Mouse (Mus musculus) MEL (cell line): ENCODE data around the gene Fbxo5. TPM values are rescaled to one million over a fixed set of nuclear protein-coding genes. Genes with fewer than 3 reads are reported as not detected.

ENCODE experiments used
- DNase-seq: peaks from one replicate; pipeline ENCODE4 v3.0.0; 2011; ENCODE audit warnings: low read depth, low spot score
- H3K27ac ChIP-seq: 2 replicates; pipeline ENCODE4 v1.5.1; 2012; ENCODE audit warnings: low read depth, mild to moderate bottlenecking, control low read depth, low read length, moderate library complexity; ENCODE audit not compliant: control insufficient read depth
- H3K27me3 ChIP-seq, 2 experiments: fragments of 150-350 bp in 1 of 2; sonication (generic) in 1 of 2; 2 replicates each; pipeline ENCODE4 v1.6.1; 2012; ENCODE audit warnings: low read length in 2 of 2, mild to moderate bottlenecking in 2 of 2, improper control_type of control experiment in 1 of 2, moderate library complexity in 1 of 2; ENCODE audit not compliant: insufficient read depth in 2 of 2, control insufficient read depth in 1 of 2
- H3K36me3 ChIP-seq, 2 experiments: 2 replicates each; pipeline ENCODE4 v1.6.1; 2012 to 2014; ENCODE audit warnings: low read length in 2 of 2, improper control_type of control experiment in 1 of 2, inconsistent platforms in 1 of 2, mild to moderate bottlenecking in 1 of 2; ENCODE audit not compliant: insufficient read depth in 2 of 2, control insufficient read depth in 1 of 2
- H3K4me1 ChIP-seq, 2 experiments: fragments of 150-350 bp in 1 of 2; sonication (generic) in 1 of 2; 2 replicates each; pipeline ENCODE4 v1.6.1; 2012; ENCODE audit warnings: low read length in 2 of 2, improper control_type of control experiment in 1 of 2, mild to moderate bottlenecking in 1 of 2; ENCODE audit not compliant: insufficient read depth in 2 of 2, control insufficient read depth in 1 of 2
- H3K4me3 ChIP-seq, 2 experiments: fragments of 150-350 bp in 1 of 2; sonication (generic) in 1 of 2; 2 replicates each; pipeline ENCODE4 v1.5.1; 2012; ENCODE audit warnings: low read depth in 2 of 2, low read length in 2 of 2, mild to moderate bottlenecking in 2 of 2, moderate library complexity in 2 of 2, control low read depth in 1 of 2, improper control_type of control experiment in 1 of 2; ENCODE audit not compliant: control insufficient read depth in 1 of 2, insufficient read depth in 1 of 2
- H3K79me2 ChIP-seq: 2 replicates; pipeline ENCODE4 v1.6.1; 2012; ENCODE audit warnings: mild to moderate bottlenecking, low read length, moderate library complexity; ENCODE audit not compliant: control insufficient read depth, poor library complexity, insufficient read depth
- H3K9ac ChIP-seq: 2 replicates; pipeline ENCODE4 v1.6.1; 2012; ENCODE audit warnings: low read depth, mild to moderate bottlenecking, control low read depth, low read length, moderate library complexity; ENCODE audit not compliant: control insufficient read depth, poor library complexity, severe bottlenecking
- H3K9me3 ChIP-seq: fragments of 150-350 bp; sonication (generic); replicated peaks from 2 replicates; pipeline ENCODE4 v1.6.1; 2012; ENCODE audit warnings: mild to moderate bottlenecking, low read length, improper control_type of control experiment, moderate library complexity; ENCODE audit not compliant: insufficient read depth
- BHLHE40 ChIP-seq: IDR thresholded peaks from 2 replicates; pipeline ENCODE4 v1.6.1; 2012; ENCODE audit warnings: low read depth, mild to moderate bottlenecking, inconsistent platforms, low read length, improper control_type of control experiment, borderline replicate concordance
- CHD1 ChIP-seq: IDR thresholded peaks from 2 replicates; pipeline ENCODE4 v1.6.1; 2012; ENCODE audit warnings: low read depth, mild to moderate bottlenecking, inconsistent platforms, low read length, improper control_type of control experiment
- CTCF ChIP-seq, 3 experiments: IDR thresholded peaks in 2 of 3; conservative IDR thresholded peaks in 1 of 3; 2 replicates each; pipeline ENCODE4 v1.5.1; 2011 to 2012; ENCODE audit warnings: low read length in 3 of 3, low read depth in 2 of 3, mild to moderate bottlenecking in 2 of 3, improper control_type of control experiment in 1 of 3, inconsistent platforms in 1 of 3, mixed read lengths in 1 of 3, moderate library complexity in 1 of 3; ENCODE audit not compliant: control insufficient read depth in 1 of 3, insufficient read depth in 1 of 3, poor library complexity in 1 of 3, severe bottlenecking in 1 of 3
- E2F4 ChIP-seq: IDR thresholded peaks from 2 replicates; pipeline ENCODE4 v1.6.1; 2011; ENCODE audit warnings: low read depth, low read length, improper control_type of control experiment, borderline replicate concordance
- EP300 ChIP-seq, 2 experiments: IDR thresholded peaks; 2 replicates each; pipeline ENCODE4 v1.6.1; 2011; ENCODE audit warnings: improper control_type of control experiment in 2 of 2, low read length in 2 of 2, low read depth in 1 of 2, mild to moderate bottlenecking in 1 of 2
- ETS1 ChIP-seq: IDR thresholded peaks from 2 replicates; pipeline ENCODE4 v1.6.1; 2012; ENCODE audit warnings: low read depth, mild to moderate bottlenecking, inconsistent platforms, low read length, improper control_type of control experiment, moderate library complexity
- GABPA ChIP-seq: IDR thresholded peaks from 2 replicates; pipeline ENCODE4 v1.6.1; 2012; ENCODE audit warnings: low read depth, mild to moderate bottlenecking, inconsistent platforms, low read length, improper control_type of control experiment, moderate library complexity
- GATA1 ChIP-seq: IDR thresholded peaks from 2 replicates; pipeline ENCODE4 v1.6.1; 2011; ENCODE audit warnings: low read depth, low read length, improper control_type of control experiment
- HCFC1 ChIP-seq: IDR thresholded peaks from 2 replicates; pipeline ENCODE4 v1.6.1; 2012; ENCODE audit warnings: low read depth, mild to moderate bottlenecking, inconsistent platforms, low read length, improper control_type of control experiment, moderate library complexity
- JUND ChIP-seq: IDR thresholded peaks from 2 replicates; pipeline ENCODE4 v1.6.1; 2011; ENCODE audit warnings: low read depth, mild to moderate bottlenecking, improper control_type of control experiment, low read length
- KAT2A ChIP-seq: conservative IDR thresholded peaks from 2 replicates; pipeline ENCODE4 v1.6.1; 2012; ENCODE audit warnings: low read depth, low read length, improper control_type of control experiment, inconsistent platforms
- MAX ChIP-seq: IDR thresholded peaks from 2 replicates; pipeline ENCODE4 v1.6.1; 2011; ENCODE audit warnings: low read length, improper control_type of control experiment
- MEF2A ChIP-seq: IDR thresholded peaks from 2 replicates; pipeline ENCODE4 v1.6.1; 2014; ENCODE audit warnings: low read depth, mild to moderate bottlenecking, inconsistent platforms, low read length, improper control_type of control experiment; ENCODE audit not compliant: poor library complexity, insufficient replicate concordance, severe bottlenecking; ENCODE audit errors: extremely low read depth
- MYC ChIP-seq: IDR thresholded peaks from 2 replicates; pipeline ENCODE4 v1.6.1; 2011; ENCODE audit warnings: low read depth, mild to moderate bottlenecking, low read length, improper control_type of control experiment, moderate library complexity
- NELFE ChIP-seq: IDR thresholded peaks from 2 replicates; pipeline ENCODE4 v1.6.1; 2011; ENCODE audit warnings: low read depth, low read length, improper control_type of control experiment
- NRF1 ChIP-seq: IDR thresholded peaks from 2 replicates; pipeline ENCODE4 v1.6.1; 2014; ENCODE audit warnings: low read depth, mild to moderate bottlenecking, inconsistent platforms, low read length, improper control_type of control experiment, moderate library complexity; ENCODE audit not compliant: poor library complexity, insufficient read depth, severe bottlenecking
- RCOR1 ChIP-seq: IDR thresholded peaks from 2 replicates; pipeline ENCODE4 v1.6.1; 2012; ENCODE audit warnings: low read depth, mild to moderate bottlenecking, inconsistent platforms, low read length, improper control_type of control experiment
- SIN3A ChIP-seq: IDR thresholded peaks from 2 replicates; pipeline ENCODE4 v1.6.1; 2012; ENCODE audit warnings: low read length, improper control_type of control experiment, inconsistent platforms
- SMC3 ChIP-seq: IDR thresholded peaks from 2 replicates; pipeline ENCODE4 v1.6.1; 2011; ENCODE audit warnings: low read depth, low read length, improper control_type of control experiment
- TBP ChIP-seq: IDR thresholded peaks from 2 replicates; pipeline ENCODE4 v1.8.0; 2011; ENCODE audit warnings: low read depth, low read length, improper control_type of control experiment
- TCF12 ChIP-seq: IDR thresholded peaks from 2 replicates; pipeline ENCODE4 v1.6.1; 2014; ENCODE audit warnings: low read depth, mild to moderate bottlenecking, inconsistent platforms, low read length, improper control_type of control experiment, moderate library complexity
- UBTF ChIP-seq: IDR thresholded peaks from 2 replicates; pipeline ENCODE4 v1.6.1; 2012; ENCODE audit warnings: low read depth, mild to moderate bottlenecking, inconsistent platforms, low read length, improper control_type of control experiment, moderate library complexity, borderline replicate concordance; ENCODE audit not compliant: insufficient read depth
- USF1 ChIP-seq: IDR thresholded peaks from 2 replicates; pipeline ENCODE4 v1.6.1; 2014; ENCODE audit warnings: low read depth, mild to moderate bottlenecking, inconsistent platforms, low read length, improper control_type of control experiment, moderate library complexity
- USF2 ChIP-seq, 2 experiments: IDR thresholded peaks; 2 replicates each; pipeline ENCODE4 v1.6.1; 2011 to 2012; ENCODE audit warnings: improper control_type of control experiment in 2 of 2, low read length in 2 of 2, borderline replicate concordance in 1 of 2, inconsistent platforms in 1 of 2, low read depth in 1 of 2, mild to moderate bottlenecking in 1 of 2; ENCODE audit not compliant: insufficient read depth in 1 of 2
- ZKSCAN1 ChIP-seq: IDR thresholded peaks from 2 replicates; pipeline ENCODE4 v1.6.1; 2012; ENCODE audit warnings: low read depth, mild to moderate bottlenecking, inconsistent platforms, low read length, improper control_type of control experiment, moderate library complexity
- ZNF384 ChIP-seq: IDR thresholded peaks from 2 replicates; pipeline ENCODE4 v1.6.1; 2012; ENCODE audit warnings: low read depth, mild to moderate bottlenecking, inconsistent platforms, low read length, improper control_type of control experiment
- polyA plus RNA-seq, 2 experiments: library from polyadenylated mRNA; stranded (reverse) in 1 of 2; unstranded in 1 of 2; fragments of >175 nt in 1 of 2; fragments of >200 nt in 1 of 2; gene quantifications; 2 replicates each; pipeline versions ENCODE4 v1.2.1 to v1.2.4; 2012; ENCODE audit warnings: low replicate concordance in 2 of 2, low read depth in 1 of 2; ENCODE audit not compliant: insufficient read length in 2 of 2, insufficient read depth in 1 of 2, missing spikeins in 1 of 2
- total RNA-seq: library from RNA; depleted of rRNA; stranded (reverse); fragments of 300-350 nt; gene quantifications from 2 replicates; pipeline ENCODE4 v1.2.3, GENCODE M21; 2012

Fbxo5 gene
- total and polyA plus RNA-seq, 3 experiments: 36.1 to 1,320 (median 41.0) TPM

DNA sequence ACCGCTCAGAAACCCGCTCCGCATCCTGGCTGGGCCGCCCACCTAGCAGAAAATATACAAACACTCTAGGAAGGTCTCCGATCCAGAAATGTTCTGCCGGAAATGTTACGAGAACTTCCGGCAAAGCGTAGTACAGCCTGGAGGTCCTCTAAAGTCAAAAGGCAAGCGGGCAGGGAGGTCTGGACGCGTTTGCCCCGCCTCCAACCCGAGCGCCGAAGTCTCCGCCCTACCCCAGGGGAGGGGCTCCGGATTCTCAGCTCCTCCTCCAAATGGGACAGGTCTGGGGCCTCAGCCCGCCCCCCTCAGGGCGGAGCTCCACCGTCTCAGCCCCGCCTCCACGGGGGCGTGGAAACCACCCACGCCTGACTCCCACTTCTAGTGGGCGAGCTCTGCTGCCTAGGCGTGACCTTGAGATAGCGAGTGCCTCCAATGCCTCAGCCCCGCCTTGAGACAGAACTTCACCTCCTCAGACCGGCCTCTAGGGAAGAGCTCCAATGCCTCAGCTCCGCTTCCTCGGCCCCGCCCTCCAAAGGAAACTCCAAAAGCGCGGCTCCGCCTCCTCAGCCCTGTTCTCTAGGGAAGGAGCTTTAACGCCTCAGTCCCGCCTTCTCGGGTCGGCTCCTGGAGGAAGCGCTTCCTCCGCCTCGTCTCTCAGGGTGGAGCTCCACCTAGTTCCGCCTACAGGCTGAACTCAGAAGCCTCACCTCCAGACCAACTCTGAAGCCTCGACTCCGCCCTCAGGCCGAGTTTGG is 18.5 kb upstream of the Fbxo5 start, which contains the start of gene Mtrf1l (continued):
- TF ChIP-seq EP300 (IDR thresholded peaks at IDR 0.05; ENCODE audit: low read depth in 1 of 2, low read length in 2 of 2) (peak in 1 of 2 experiments; percentile 8; a peak in 1 of 4 replicates), MAX (no peak; the same call in 1 of the 2 replicates), TBP (peak; percentile 17; the same call in 1 of the 2 replicates), ZNF384 (no peak), CTCF (IDR thresholded peaks at IDR 0.05 in 2 of 3, conservative IDR thresholded peaks at IDR 0.05 in 1 of 3; ENCODE audit: control insufficient read depth in 1 of 3, insufficient read depth in 1 of 3, low read depth in 2 of 3, low read length in 3 of 3, poor library complexity in 1 of 3, severe bottlenecking in 1 of 3) (no peak), HCFC1 (peak; percentile 71; the same call in 1 of the 2 replicates), E2F4 (no peak), CHD1 (no peak), UBTF (no peak), NRF1 (no peak), KAT2A (no peak), TCF12 (peak; percentile 19; the same call in 1 of the 2 replicates), ZKSCAN1 (no peak)

DNA sequence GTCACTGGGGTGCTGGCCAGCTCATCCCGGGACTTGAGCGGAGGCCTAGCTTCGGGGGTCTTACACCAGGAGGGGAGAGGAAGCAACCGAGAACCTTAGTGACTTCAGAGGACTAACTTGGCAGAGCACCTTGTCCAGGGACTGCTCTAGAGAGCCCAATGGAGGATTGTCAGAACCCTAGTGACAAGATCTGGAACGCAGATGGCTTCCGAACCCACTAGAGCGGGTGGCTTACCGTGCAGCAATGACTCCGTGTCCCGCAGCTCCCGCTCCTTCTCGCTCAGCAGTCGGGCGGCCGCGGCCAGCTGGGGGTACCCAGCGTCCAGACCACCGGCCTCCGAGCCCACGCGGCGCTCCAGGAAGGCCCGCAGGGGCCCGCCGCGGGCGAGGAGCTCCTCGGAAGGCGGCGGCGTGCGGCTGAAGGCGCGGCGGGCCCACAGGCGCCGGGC is 17.9 kb upstream of the Fbxo5 start:
- no peaks in the 10 kb centered on the region for H3K27me3 ChIP-seq
- H3K9ac ChIP-seq: peak overlapping the region; percentile 93
- H3K79me2 ChIP-seq: peaks cover 14% of the 10 kb centered on the region
- no peaks in the 10 kb centered on the region for H3K9me3 ChIP-seq
- peak overlapping the region; percentile 88 to 92 for H3K4me3 ChIP-seq
- H3K27ac ChIP-seq: peak overlapping the region; percentile 57
- no peak for TF ChIP-seq ETS1
- no peak for TF ChIP-seq TCF12
- no peak for TF ChIP-seq GABPA
- TF ChIP-seq USF1: no peak
- TF ChIP-seq BHLHE40: no peak
- TF ChIP-seq E2F4: no peak
- TF ChIP-seq JUND: no peak
- TF ChIP-seq RCOR1: no peak
- TF ChIP-seq NELFE: no peak
- no peak for TF ChIP-seq GATA1
- no peak for TF ChIP-seq NRF1
- TF ChIP-seq SMC3: no peak
- no peak for TF ChIP-seq USF2 (IDR thresholded peaks at IDR 0.05; ENCODE audit: borderline replicate concordance in 1 of 2, insufficient read depth in 1 of 2, low read depth in 1 of 2, low read length in 2 of 2)
- TF ChIP-seq MYC: no peak
- TF ChIP-seq HCFC1: no peak
- TF ChIP-seq MEF2A: no peak
- no peak; the same call in 1 of the 2 replicates for TF ChIP-seq SIN3A
- H3K4me1 ChIP-seq: peaks cover 12% of the 10 kb centered on the region in 2 experiments; a peak in 3 of 4 replicates
- peak; percentile 53 for DNase-seq
- peaks cover 11 to 14% of the 10 kb centered on the region in 2 experiments for H3K36me3 ChIP-seq
